Mouse (Mus musculus) cortical plate, adult 2 months (tissue): ENCODE results near the gene Fmnl2. TPM values are rescaled to one million over a fixed set of nuclear protein-coding genes. Genes with fewer than 3 reads are reported as not detected.

Experiments used
- H3K27ac ChIP-seq: fragments of 200-500 bp; 2 replicates; pipeline ENCODE4 v1.5.1; 2012; ENCODE audit warnings: low read length, control low read depth, inconsistent platforms; ENCODE audit not compliant: insufficient read depth
- H3K4me1 ChIP-seq: fragments of 200-500 bp; 2 replicates; pipeline ENCODE4 v1.6.1; 2011; ENCODE audit warnings: low read length; ENCODE audit not compliant: control insufficient read depth, insufficient read depth
- H3K4me3 ChIP-seq: fragments of 200-500 bp; 2 replicates; pipeline ENCODE4 v1.5.1; 2011; ENCODE audit warnings: mild to moderate bottlenecking, low read length, control low read depth; ENCODE audit not compliant: insufficient read depth
- CTCF ChIP-seq: fragments of 200-500 bp; IDR thresholded peaks from 2 replicates; pipeline ENCODE4 v1.5.1; 2011; ENCODE audit warnings: mild to moderate bottlenecking, control low read depth, low read length; ENCODE audit not compliant: insufficient read depth; ENCODE audit errors: extremely low read depth
- POLR2A ChIP-seq: fragments of 200-500 bp; IDR thresholded peaks from 2 replicates; pipeline ENCODE4 v1.6.1; 2011; ENCODE audit warnings: mild to moderate bottlenecking, low read length, control low read depth; ENCODE audit not compliant: insufficient read depth; ENCODE audit errors: extremely low read depth
- polyA plus RNA-seq: library from polyadenylated mRNA; depleted of rRNA; stranded (reverse); fragments of >200 nt; gene quantifications from 2 replicates; pipeline ENCODE4 v1.2.3, GENCODE M21; 2012

The Fmnl2 gene
- polyA plus RNA-seq, 1 experiment = 24.9 TPM

- H3K4me3 ChIP-seq = no peak overlapping the region
- H3K4me1 ChIP-seq = peaks cover 1% of the 10 kb centered on the region; the same call in 1 of the 2 replicates
- TF ChIP-seq POLR2A (no peak), CTCF (no peak)
- H3K27ac ChIP-seq = no peak overlapping the region
These were observed 45.7 kb downstream of the Fmnl2 start for GRCm38 (mm10) chr2:52903228-52903963.

GRCm38 (mm10) chr2:52904526-52904925, 46.9 kb downstream of the Fmnl2 start:
- Histone ChIP-seq H3K4me3 (no peak overlapping the region), H3K27ac (no peak overlapping the region), H3K4me1 (peaks cover 1% of the 10 kb centered on the region; the same call in 1 of the 2 replicates)
- TF ChIP-seq POLR2A (no peak), CTCF (no peak)

- no peaks in the 10 kb centered on the region for H3K4me1 ChIP-seq
- TF ChIP-seq CTCF = no peak
- TF ChIP-seq POLR2A = no peak
- H3K27ac ChIP-seq = no peak overlapping the region
- no peak overlapping the region for H3K4me3 ChIP-seq
These were observed 55.7 kb downstream of the Fmnl2 start for GRCm38 (mm10) chr2:52913311-52913710.

- no peak overlapping the region for H3K4me3 ChIP-seq
- no peak overlapping the region for H3K27ac ChIP-seq
- H3K4me1 ChIP-seq = no peaks in the 10 kb centered on the region
- TF ChIP-seq POLR2A (no peak), CTCF (no peak)
These were observed 56.1 kb downstream of the Fmnl2 start for GRCm38 (mm10) chr2:52913746-52914145.

GRCm38 (mm10) chr2:52915536-52915935, 57.9 kb downstream of the Fmnl2 start:
- peaks cover under 1% of the 10 kb centered on the region; the same call in 1 of the 2 replicates for H3K4me1 ChIP-seq
- no peak overlapping the region for H3K4me3 ChIP-seq
- TF ChIP-seq CTCF (no peak), POLR2A (no peak)
- H3K27ac ChIP-seq = no peak overlapping the region

- H3K27ac ChIP-seq = no peak overlapping the region
- TF ChIP-seq POLR2A = no peak
- no peak for TF ChIP-seq CTCF
These were observed 60.4 kb downstream of the Fmnl2 start for GRCm38 (mm10) chr2:52918094-52918493.

GRCm38 (mm10) chr2:52920701-52921435, 63.2 kb downstream of the Fmnl2 start:
- TF ChIP-seq POLR2A (no peak), CTCF (no peak)
- Histone ChIP-seq H3K4me3 (no peak overlapping the region), H3K4me1 (peaks cover 2% of the 10 kb centered on the region; the same call in 1 of the 2 replicates), H3K27ac (no peak overlapping the region)

More at GRCm38 (mm10) chr2:52918094-52918493, 60.4 kb downstream of the Fmnl2 start:
- H3K4me3 ChIP-seq = no peak overlapping the region
- peaks cover 2% of the 10 kb centered on the region; the same call in 1 of the 2 replicates for H3K4me1 ChIP-seq

- no peak overlapping the region for H3K4me3 ChIP-seq
- H3K4me1 ChIP-seq = peaks cover 5% of the 10 kb centered on the region; the same call in 1 of the 2 replicates
- no peak overlapping the region for H3K27ac ChIP-seq
- no peak for TF ChIP-seq POLR2A
- no peak for TF ChIP-seq CTCF
These were observed 67.4 kb downstream of the Fmnl2 start for GRCm38 (mm10) chr2:52925062-52925461.

GRCm38 (mm10) chr2:52927381-52927780, 69.7 kb downstream of the Fmnl2 start:
- TF ChIP-seq CTCF (no peak), POLR2A (no peak)
- H3K4me3 ChIP-seq = no peak overlapping the region
- H3K4me1 ChIP-seq = peaks cover 3% of the 10 kb centered on the region; the same call in 1 of the 2 replicates
- no peak overlapping the region for H3K27ac ChIP-seq
